ENCODE assay signal across 8 mouse cellular contexts in the genomic region with DNA sequence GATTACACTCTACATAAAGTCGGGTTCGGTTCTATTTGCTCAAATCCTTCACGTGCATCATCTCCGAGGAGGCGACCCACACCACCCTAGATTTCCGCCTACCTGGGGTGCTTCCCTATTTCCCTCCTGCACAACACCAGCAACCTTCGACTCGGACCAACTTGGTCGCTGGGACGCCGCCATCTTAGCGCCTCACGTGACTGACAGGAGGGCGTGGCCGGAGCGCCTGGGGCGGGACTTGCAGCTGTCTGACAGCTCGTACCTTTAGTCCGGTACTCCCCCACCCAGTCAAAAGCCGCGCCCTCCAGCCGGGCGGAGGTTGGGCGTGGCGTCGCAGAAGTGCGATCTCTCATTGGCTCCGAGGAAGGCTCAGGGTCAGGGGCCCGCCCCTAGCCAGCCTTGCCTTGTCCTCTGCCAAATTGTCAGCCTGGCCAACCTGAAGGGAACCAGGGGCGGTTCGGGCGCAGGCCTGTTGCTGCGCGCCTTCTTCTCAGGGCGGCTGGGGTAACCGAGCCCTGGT. TPM values are rescaled to one million over a fixed set of nuclear protein-coding genes. Genes with fewer than 3 reads are reported as not detected.
DNase-seq lines count a peak whose midpoint lies in the region; ATAC-seq and TF ChIP-seq lines count a peak whose summit lies in the region.

A gene (minus strand): TSS at position 209 of the 520 bp plus-strand sequence.

- H3K4me2 ChIP-seq in CH12.LX (ENCODE audit: insufficient read depth, low read depth, poor library complexity, severe bottlenecking): peak within 1 kb of the TSS; percentile 99
- H3K4me2 ChIP-seq in forebrain, embryonic 11.5 days (ENCODE audit: low read depth, low read length, severe bottlenecking): peak within 1 kb of the TSS; percentile 79
- H3K4me2 ChIP-seq in heart, embryonic 16.5 days (ENCODE audit: low read depth, low read length): peak within 1 kb of the TSS; percentile 99
- H3K4me2 ChIP-seq in liver, embryonic 15.5 days: peak within 1 kb of the TSS; percentile 99
- H3K4me2 ChIP-seq in neural tube, embryonic 12.5 days (replicated peaks): peak within 1 kb of the TSS; percentile 78

- peaks cover 12% of the 10 kb centered on the region for H3K27me3 ChIP-seq in CH12.LX (replicated peaks)
- no peaks in the 10 kb centered on the region for H3K27me3 ChIP-seq in forebrain, embryonic 11.5 days (ENCODE audit: control insufficient read depth, insufficient read depth, low read length)
- peaks cover 4% of the 10 kb centered on the region for H3K27me3 ChIP-seq in heart, embryonic 16.5 days (ENCODE audit: control insufficient read depth, insufficient read depth, low read length)
- peaks cover 19% of the 10 kb centered on the region for H3K27me3 ChIP-seq in liver, embryonic 15.5 days
- H3K27me3 ChIP-seq in neural tube, embryonic 12.5 days (replicated peaks): no peaks in the 10 kb centered on the region

- peaks cover 0 to 11% of the 10 kb centered on the region in 2 experiments for H3K36me3 ChIP-seq in CH12.LX (replicated peaks in 1 of 2; ENCODE audit: control insufficient read depth in 1 of 2, insufficient read depth in 1 of 2, low read length in 1 of 2)
- H3K36me3 ChIP-seq in forebrain, embryonic 11.5 days (ENCODE audit: control insufficient read depth, insufficient read depth, low read length): no peaks in the 10 kb centered on the region
- H3K36me3 ChIP-seq in heart, embryonic 16.5 days (ENCODE audit: control insufficient read depth, insufficient read depth): peaks cover 4% of the 10 kb centered on the region; the same call in 1 of the 2 replicates
- no peaks in the 10 kb centered on the region for H3K36me3 ChIP-seq in liver, embryonic 15.5 days (replicated peaks)
- no peaks in the 10 kb centered on the region for H3K36me3 ChIP-seq in neural tube, embryonic 12.5 days

- in situ Hi-C loops in CH12.LX (cut with MboI; ENCODE audit: low pct_ligation_motif_present, low pct_unique_long_range_greater_than_20kb, low sequenced_read_pairs): no loop called here

- no peaks in the 10 kb centered on the region for H3K9me3 ChIP-seq in CH12.LX (replicated peaks; ENCODE audit: low read length)
- no peaks in the 10 kb centered on the region for H3K9me3 ChIP-seq in forebrain, embryonic 11.5 days (ENCODE audit: control insufficient read depth, low read length)
- H3K9me3 ChIP-seq in heart, embryonic 16.5 days (replicated peaks; ENCODE audit: control insufficient read depth, low read length): no peaks in the 10 kb centered on the region
- H3K9me3 ChIP-seq in liver, embryonic 15.5 days (replicated peaks): no peaks in the 10 kb centered on the region
- H3K9me3 ChIP-seq in neural tube, embryonic 12.5 days: no peaks in the 10 kb centered on the region

- DNase-seq in CH12.LX (ENCODE audit: extremely low read depth): peak; percentile 98
- peak; percentile 98 for DNase-seq in c-Kit-positive CD71-positive TER-119-negative erythroid progenitor cells, embryonic 14.5 days (ENCODE audit: low read depth)
- DNase-seq in forebrain, embryonic 11.5 days (ENCODE audit: low spot score): peak; percentile 99
- peak; percentile 99 for DNase-seq in kidney, postnatal 36 days
- DNase-seq in telencephalon, adult 2 months (ENCODE audit: low read depth, low spot score): peak; percentile 98

- ATAC-seq in forebrain, embryonic 11.5 days (replicated peaks; ENCODE audit: low FRiP score): peak; percentile 100
- ATAC-seq in heart, embryonic 16.5 days (replicated peaks; ENCODE audit: extremely low read depth, insufficient read depth, low FRiP score): peak; percentile 100
- peak; percentile 100 for ATAC-seq in liver, embryonic 15.5 days (ENCODE audit: insufficient read depth)
- ATAC-seq in neural tube, embryonic 12.5 days (ENCODE audit: low FRiP score, low read depth): peak; percentile 100

- WGBS in forebrain, embryonic 11.5 days: 0% methylated on average over 36 of the region's 36 CpGs
- under 1% methylated on average over 36 of the region's 36 CpGs for WGBS in heart, embryonic 16.5 days
- WGBS in liver, embryonic 15.5 days (ENCODE audit: insufficient replicate concordance): 2% methylated on average over 36 of the region's 36 CpGs
- WGBS in neural tube, embryonic 12.5 days: under 1% methylated on average over 36 of the region's 36 CpGs

- TF ChIP-seq EP300 in CH12.LX (IDR thresholded peaks at IDR 0.05; ENCODE audit: low read length): no peak

- peak within 1 kb of the TSS; percentile 65 for H3K9ac ChIP-seq in CH12.LX (ENCODE audit: insufficient read depth, low read depth)
- peak within 1 kb of the TSS; percentile 68 for H3K9ac ChIP-seq in forebrain, embryonic 11.5 days (ENCODE audit: low read length)
- H3K9ac ChIP-seq in heart, embryonic 16.5 days (ENCODE audit: low read length): peak within 1 kb of the TSS; percentile 86
- H3K9ac ChIP-seq in liver, embryonic 15.5 days: peak within 1 kb of the TSS; percentile 77
- peak within 1 kb of the TSS; percentile 63 for H3K9ac ChIP-seq in neural tube, embryonic 12.5 days

- no peak for TF ChIP-seq RAD21 in CH12.LX (IDR thresholded peaks at IDR 0.05; ENCODE audit: low read depth, low read length)

- no peak for TF ChIP-seq CTCF in CH12.LX (conservative IDR thresholded peaks at IDR 0.05 in 1 of 2, IDR thresholded peaks at IDR 0.05 in 1 of 2; ENCODE audit: low read depth in 2 of 2, low read length in 2 of 2)

- H3K27ac ChIP-seq in CH12.LX (ENCODE audit: insufficient read depth, low read depth): no peak within 1 kb of the TSS
- no peak within 1 kb of the TSS for H3K27ac ChIP-seq in forebrain, embryonic 11.5 days (ENCODE audit: low read depth, low read length)
- H3K27ac ChIP-seq in heart, embryonic 16.5 days (ENCODE audit: low read length): peak within 1 kb of the TSS; percentile 84
- H3K27ac ChIP-seq in liver, embryonic 15.5 days (replicated peaks): peak within 1 kb of the TSS; percentile 58
- H3K27ac ChIP-seq in neural tube, embryonic 12.5 days: peak within 1 kb of the TSS; percentile 63; the same call in 1 of the 2 replicates

- H3K4me1 ChIP-seq in CH12.LX (ENCODE audit: control insufficient read depth in 1 of 2, insufficient read depth in 2 of 2): peaks cover 3 to 22% of the 10 kb centered on the region in 2 experiments; a peak in 3 of 4 replicates
- peaks cover 3% of the 10 kb centered on the region; the same call in 1 of the 2 replicates for H3K4me1 ChIP-seq in forebrain, embryonic 11.5 days (replicated peaks; ENCODE audit: control insufficient read depth, insufficient read depth, low read length)
- peaks cover 5% of the 10 kb centered on the region for H3K4me1 ChIP-seq in heart, embryonic 16.5 days (ENCODE audit: control insufficient read depth, insufficient read depth, low read length)
- H3K4me1 ChIP-seq in liver, embryonic 15.5 days (replicated peaks): peaks cover 20% of the 10 kb centered on the region
- H3K4me1 ChIP-seq in neural tube, embryonic 12.5 days: peaks cover 12% of the 10 kb centered on the region

- H3K79me2 ChIP-seq in CH12.LX (replicated peaks; ENCODE audit: control insufficient read depth, extremely low read depth, insufficient read depth, poor library complexity, severe bottlenecking): peaks cover 12% of the 10 kb centered on the region

- H3K4me3 ChIP-seq in CH12.LX (replicated peaks in 1 of 3; ENCODE audit: low read depth in 2 of 3, low read length in 2 of 3, poor library complexity in 1 of 3): peak within 1 kb of the TSS; percentile 59 to 90 (median 70)
- peak within 1 kb of the TSS; percentile 58 for H3K4me3 ChIP-seq in forebrain, embryonic 11.5 days (ENCODE audit: low read depth, low read length)
- peak within 1 kb of the TSS; percentile 86 for H3K4me3 ChIP-seq in heart, embryonic 16.5 days (ENCODE audit: low read length)
- H3K4me3 ChIP-seq in liver, embryonic 15.5 days (replicated peaks): peak within 1 kb of the TSS; percentile 74
- H3K4me3 ChIP-seq in neural tube, embryonic 12.5 days: peak within 1 kb of the TSS; percentile 62

- dilution Hi-C loops in CH12.LX (cut with MboI; ENCODE audit: extremely low pct_ligation_motif_present, extremely low pct_unique_long_range_greater_than_20kb, low sequenced_read_pairs): no loop called here

- TF ChIP-seq POLR2A in CH12.LX (IDR thresholded peaks at IDR 0.05; ENCODE audit: low read depth, low read length): peak; percentile 95

TF ChIP-seq in CH12.LX, 34 proteins besides CTCF, POLR2A, EP300 and RAD21 (continues in another document):
- TF ChIP-seq TBP (conservative IDR thresholded peaks at IDR 0.05; ENCODE audit: low read depth, low read length): peak; percentile 54; the same call in 1 of the 2 replicates
- TF ChIP-seq RCOR1 (conservative IDR thresholded peaks at IDR 0.05; ENCODE audit: low read depth, low read length): no peak
- peak; percentile 93 for TF ChIP-seq USF2 (conservative IDR thresholded peaks at IDR 0.05; ENCODE audit: low read depth, low read length)
- no peak for TF ChIP-seq CHD1 (IDR thresholded peaks at IDR 0.05; ENCODE audit: low read depth, low read length)
- no peak for TF ChIP-seq E2F4 (IDR thresholded peaks at IDR 0.05; ENCODE audit: insufficient replicate concordance, low read depth, low read length)
- TF ChIP-seq ZMIZ1 (IDR thresholded peaks at IDR 0.05; ENCODE audit: low read depth, low read length): no peak
- TF ChIP-seq ZC3H11A (IDR thresholded peaks at IDR 0.05; ENCODE audit: low read depth, low read length): no peak
- TF ChIP-seq HCFC1 (IDR thresholded peaks at IDR 0.05; ENCODE audit: low read depth, low read length): peak; percentile 68
- peak; percentile 92 for TF ChIP-seq NELFE (IDR thresholded peaks at IDR 0.05; ENCODE audit: low read depth, low read length)
- TF ChIP-seq ZKSCAN1 (IDR thresholded peaks at IDR 0.05; ENCODE audit: borderline replicate concordance, low read depth, low read length): no peak
- no peak for TF ChIP-seq MYC (IDR thresholded peaks at IDR 0.05; ENCODE audit: low read depth, low read length)
- TF ChIP-seq SIN3A (IDR thresholded peaks at IDR 0.05; ENCODE audit: low read length): peak; percentile 55; the same call in 1 of the 2 replicates
- peak; percentile 96 for TF ChIP-seq BHLHE40 (IDR thresholded peaks at IDR 0.05; ENCODE audit: low read depth, low read length)
- peak; percentile 51; the same call in 1 of the 2 replicates for TF ChIP-seq CHD2 (IDR thresholded peaks at IDR 0.05; ENCODE audit: low read length)
- TF ChIP-seq MAX (IDR thresholded peaks at IDR 0.05; ENCODE audit: low read length): peak; percentile 94
- TF ChIP-seq TCF12 (IDR thresholded peaks at IDR 0.05; ENCODE audit: low read depth, low read length): peak; percentile 89
- peak; percentile 49; the same call in 1 of the 2 replicates for TF ChIP-seq NRF1 (IDR thresholded peaks at IDR 0.05; ENCODE audit: low read depth, low read length)

RNA-seq across cellular contexts. Expression of the gene that starts here (rescaled TPM):
- 10.8 and 10.9 TPM in 2 replicates for total RNA-seq in CH12.LX (2012; rRNA removed)
- 15.7 and 16.7 TPM in 2 replicates for total RNA-seq in CH12.LX (2014; rRNA removed)
- polyA plus RNA-seq in CH12.LX (2012; ENCODE audit: insufficient read length, low read depth): 9.1 and 11.8 TPM in 2 replicates
- polyA plus RNA-seq in forebrain, embryonic 11.5 days (2014; fragmentation: Nextera tagmentation; extraction: Ambion mirVana): 36.6 and 38.4 TPM in 2 replicates
- 33.3 and 35.2 TPM in 2 replicates for polyA plus RNA-seq in heart, embryonic 16.5 days (2015; fragmentation: Nextera tagmentation; extraction: Ambion mirVana)
- 11.1 and 12.0 TPM in 2 replicates for polyA plus RNA-seq in liver, embryonic 15.5 days (2015; fragmentation: Nextera tagmentation; extraction: Ambion mirVana)
- polyA plus RNA-seq in neural tube, embryonic 12.5 days (2016; fragmentation: Nextera tagmentation; extraction: Ambion mirVana): 41.4 and 43.2 TPM in 2 replicates

Comparison
In these comparisons a context has a peak if more than half of its experiments do, and no peak if none do; other contexts are left out.
1. H3K27ac ChIP-seq: peak in heart, embryonic 16.5 days (single experiment), liver, embryonic 15.5 days (single experiment) and neural tube, embryonic 12.5 days (single experiment); none in CH12.LX (single experiment) and forebrain, embryonic 11.5 days (single experiment).
2. Peak in every context shown above with its lines, with median percentiles within 50 percentile points of each other: DNase-seq, H3K4me2 ChIP-seq, H3K4me3 ChIP-seq, H3K9ac ChIP-seq and ATAC-seq.